Mouse (Mus musculus) thymus, adult 2 months (tissue): ENCODE data around the gene Tgm5. TPM values are rescaled to one million over a fixed set of nuclear protein-coding genes. Genes with fewer than 3 reads are reported as not detected.

Experiments used
- DNase-seq: peaks from one replicate; pipeline ENCODE4 v3.0.0; 2021
- H3K27ac ChIP-seq: fragments of 200-500 bp; 2 replicates; pipeline ENCODE4 v1.5.1; 2012; ENCODE audit warnings: low read length, control low read depth; ENCODE audit not compliant: control insufficient read depth, insufficient read depth
- H3K27me3 ChIP-seq: fragments of 200-500 bp; 2 replicates; pipeline ENCODE4 v1.6.1; 2012; ENCODE audit warnings: mild to moderate bottlenecking, low read length, moderate library complexity, mixed read lengths; ENCODE audit not compliant: control insufficient read depth, insufficient read depth
- H3K36me3 ChIP-seq: fragments of 200-500 bp; 2 replicates; pipeline ENCODE4 v1.6.1; 2012; ENCODE audit warnings: mild to moderate bottlenecking, low read length, moderate library complexity; ENCODE audit not compliant: control insufficient read depth, insufficient read depth
- H3K4me1 ChIP-seq: fragments of 200-500 bp; replicated peaks from 2 replicates; pipeline ENCODE4 v1.6.1; 2012; ENCODE audit warnings: low read length; ENCODE audit not compliant: control insufficient read depth, insufficient read depth
- H3K4me3 ChIP-seq: fragments of 200-500 bp; 2 replicates; pipeline ENCODE4 v1.5.1; 2012; ENCODE audit warnings: mild to moderate bottlenecking, low read length, control low read depth, moderate library complexity; ENCODE audit not compliant: control insufficient read depth, insufficient read depth
- CTCF ChIP-seq: fragments of 200-500 bp; IDR thresholded peaks from 2 replicates; pipeline ENCODE4 v1.5.1; 2012; ENCODE audit warnings: mild to moderate bottlenecking, control low read depth, low read length, moderate library complexity, borderline replicate concordance; ENCODE audit not compliant: control insufficient read depth, poor library complexity, insufficient read depth; ENCODE audit errors: extremely low read depth
- POLR2A ChIP-seq: fragments of 200-500 bp; IDR thresholded peaks from 2 replicates; pipeline ENCODE4 v1.6.1; 2012; ENCODE audit warnings: mild to moderate bottlenecking, low read length, control low read depth, moderate library complexity; ENCODE audit not compliant: control insufficient read depth, poor library complexity, insufficient read depth; ENCODE audit errors: extremely low read depth
- WGBS: fragments of 180-500 bp; shearing (Covaris S2); methylation state at CpG from one replicate; pipeline ENCODE4 v1.1.7; 2018; 5-methylcytosine and 5-hydroxymethylcytosine counted together
- polyA plus RNA-seq: library from polyadenylated mRNA; depleted of rRNA; stranded (reverse); fragments of >200 nt; gene quantifications from 2 replicates; pipeline ENCODE4 v1.2.3, GENCODE M21; 2012

The Tgm5 gene
- polyA plus RNA-seq, 1 experiment = 0.49 TPM

- no peak for DNase-seq
- Histone ChIP-seq H3K4me3 (no peak within 1 kb of the TSS), H3K27ac (no peak within 1 kb of the TSS), H3K36me3 (no peaks in the 10 kb centered on the region), H3K27me3 (no peaks in the 10 kb centered on the region), H3K4me1 (no peaks in the 10 kb centered on the region)
- WGBS = 98% methylated on average over 4 of the region's 4 CpGs
- TF ChIP-seq POLR2A (no peak), CTCF (no peak)
These were observed 24.1 kb upstream of the Tgm5 start, which contains the start of gene Tgm7 for GRCm38 (mm10) chr2:121109695-121110094. Tgm7 (minus strand) TSS chr2:121109795.

GRCm38 (mm10) chr2:121105940-121106339 is 20.3 kb upstream of the Tgm5 start:
- TF ChIP-seq POLR2A (no peak), CTCF (no peak)
- DNase-seq = no peak
- Histone ChIP-seq H3K36me3 (no peaks in the 10 kb centered on the region), H3K4me1 (no peaks in the 10 kb centered on the region), H3K27me3 (no peaks in the 10 kb centered on the region; the same call in 1 of the 2 replicates), H3K4me3 (no peak overlapping the region), H3K27ac (no peak overlapping the region)

GRCm38 (mm10) chr2:121102051-121102450 is 16.4 kb upstream of the Tgm5 start:
- DNase-seq = peak; percentile 45
- Histone ChIP-seq H3K27ac (no peak overlapping the region), H3K27me3 (no peaks in the 10 kb centered on the region; the same call in 1 of the 2 replicates), H3K4me3 (no peak overlapping the region), H3K36me3 (no peaks in the 10 kb centered on the region), H3K4me1 (no peaks in the 10 kb centered on the region)
- WGBS = 15% methylated on average over 9 of the region's 9 CpGs
- TF ChIP-seq CTCF = no peak
- no peak for TF ChIP-seq POLR2A

GRCm38 (mm10) chr2:121089751-121090150 is 4.1 kb upstream of the Tgm5 start:
- no peak for DNase-seq
- no peak overlapping the region for H3K4me3 ChIP-seq
- TF ChIP-seq POLR2A (no peak), CTCF (no peak)
- no peak overlapping the region for H3K27ac ChIP-seq
- no peaks in the 10 kb centered on the region for H3K27me3 ChIP-seq
- H3K4me1 ChIP-seq = no peaks in the 10 kb centered on the region
- no peaks in the 10 kb centered on the region for H3K36me3 ChIP-seq
- 92% methylated on average over 4 of the region's 4 CpGs for WGBS

- no peak overlapping the region for H3K4me3 ChIP-seq
- WGBS = 96% methylated on average over 3 of the region's 3 CpGs
- no peak for DNase-seq
- H3K27me3 ChIP-seq = no peaks in the 10 kb centered on the region
- no peaks in the 10 kb centered on the region for H3K4me1 ChIP-seq
- H3K27ac ChIP-seq = no peak overlapping the region
- no peak for TF ChIP-seq CTCF
- TF ChIP-seq POLR2A = no peak
- H3K36me3 ChIP-seq = no peaks in the 10 kb centered on the region
These were observed 2.9 kb upstream of the Tgm5 start for GRCm38 (mm10) chr2:121088507-121088906.

- Histone ChIP-seq H3K4me3 (no peak overlapping the region), H3K36me3 (no peaks in the 10 kb centered on the region), H3K27ac (no peak overlapping the region), H3K27me3 (no peaks in the 10 kb centered on the region), H3K4me1 (no peaks in the 10 kb centered on the region)
- no peak for DNase-seq
- TF ChIP-seq POLR2A (no peak), CTCF (no peak)
- 8% methylated on average over 1 of the region's 1 CpGs for WGBS
These were observed 3.0 kb downstream of the Tgm5 start for GRCm38 (mm10) chr2:121082626-121083025.

- Histone ChIP-seq H3K27ac (no peak overlapping the region), H3K4me3 (no peak overlapping the region), H3K4me1 (no peaks in the 10 kb centered on the region), H3K36me3 (no peaks in the 10 kb centered on the region), H3K27me3 (no peaks in the 10 kb centered on the region)
- DNase-seq = no peak
- no peak for TF ChIP-seq CTCF
- no peak for TF ChIP-seq POLR2A
- WGBS = 28% methylated on average over 7 of the region's 7 CpGs
These were observed 10.9 kb downstream of the Tgm5 start for GRCm38 (mm10) chr2:121074747-121075146.
